Mouse (Mus musculus) mouse trophoblast stem cell (cell line): ENCODE measurements around the gene Acot13.
"Not testable (repeated sequence)": the region's sequence is repeated elsewhere in the genome, so short reads cannot be mapped to it uniquely, and the experiment has no call there.

Experiments used
- in situ Hi-C, 2 experiments: fragments of 300-500 bp; cut with MseI, MboI; formaldehyde crosslinking; loops; 2 replicates in 1 of 2; 3 replicates in 1 of 2; pipeline ENCODE4 v1.15.1; 2025

Acot13 gene

GRCm38 (mm10) chr13:24831353-24832130 is at the start of gene Acot13, which contains the start of gene Tdp2:
Acot13 (minus strand) TSS chr13:24831540.
Tdp2 (plus strand) TSS chr13:24831679.
- in situ Hi-C loops = no loop called here

- in situ Hi-C loops = no loop called here
Observed at GRCm38 (mm10) chr13:24880704-24881103, 49.4 kb upstream of the Acot13 start.

- in situ Hi-C loops = no loop called here
Observed at GRCm38 (mm10) chr13:24880208-24880607, 48.9 kb upstream of the Acot13 start.

GRCm38 (mm10) chr13:24879359-24880040 is 48.2 kb upstream of the Acot13 start:
- in situ Hi-C loops = no loop called here

- in situ Hi-C loops = no loop called here
Observed at GRCm38 (mm10) chr13:24868233-24868632, 36.9 kb upstream of the Acot13 start.

GRCm38 (mm10) chr13:24867789-24868188 is 36.4 kb upstream of the Acot13 start:
- in situ Hi-C loops = no loop called here

GRCm38 (mm10) chr13:24866430-24867402 is 35.4 kb upstream of the Acot13 start:
- in situ Hi-C loops = no loop called here

- in situ Hi-C loops = no loop called here
Observed at GRCm38 (mm10) chr13:24862520-24862919, 31.2 kb upstream of the Acot13 start.

GRCm38 (mm10) chr13:24862021-24862420 is 30.7 kb upstream of the Acot13 start:
- in situ Hi-C loops = no loop called here

GRCm38 (mm10) chr13:24861084-24861483 is 29.7 kb upstream of the Acot13 start:
- in situ Hi-C loops = no loop called here

GRCm38 (mm10) chr13:24859115-24859514 is 27.8 kb upstream of the Acot13 start:
- in situ Hi-C loops = no loop called here

GRCm38 (mm10) chr13:24852570-24852969 is 21.2 kb upstream of the Acot13 start:
- in situ Hi-C loops = no loop called here

GRCm38 (mm10) chr13:24851989-24852388 is 20.6 kb upstream of the Acot13 start:
- in situ Hi-C loops = no loop called here

GRCm38 (mm10) chr13:24849318-24849717 is 18.0 kb upstream of the Acot13 start:
- in situ Hi-C loops = no loop called here

- in situ Hi-C loops = no loop called here
Observed at GRCm38 (mm10) chr13:24844983-24845955, 13.9 kb upstream of the Acot13 start, which contains the start of gene D130043K22Rik. D130043K22Rik (plus strand) TSS chr13:24845135.

- in situ Hi-C loops = no loop called here
Observed at GRCm38 (mm10) chr13:24841702-24842101, 10.4 kb upstream of the Acot13 start.

- in situ Hi-C loops = no loop called here
Observed at GRCm38 (mm10) chr13:24839831-24840230, 8.5 kb upstream of the Acot13 start.

GRCm38 (mm10) chr13:24837765-24838164 is 6.4 kb upstream of the Acot13 start:
- in situ Hi-C loops = not testable (repeated sequence)

GRCm38 (mm10) chr13:24832811-24833155 is 1.4 kb upstream of the Acot13 start:
- in situ Hi-C loops = no loop called here

- in situ Hi-C loops = no loop called here
Observed at GRCm38 (mm10) chr13:24832131-24832810, 931 bp upstream of the Acot13 start.
